In the genomic region with DNA sequence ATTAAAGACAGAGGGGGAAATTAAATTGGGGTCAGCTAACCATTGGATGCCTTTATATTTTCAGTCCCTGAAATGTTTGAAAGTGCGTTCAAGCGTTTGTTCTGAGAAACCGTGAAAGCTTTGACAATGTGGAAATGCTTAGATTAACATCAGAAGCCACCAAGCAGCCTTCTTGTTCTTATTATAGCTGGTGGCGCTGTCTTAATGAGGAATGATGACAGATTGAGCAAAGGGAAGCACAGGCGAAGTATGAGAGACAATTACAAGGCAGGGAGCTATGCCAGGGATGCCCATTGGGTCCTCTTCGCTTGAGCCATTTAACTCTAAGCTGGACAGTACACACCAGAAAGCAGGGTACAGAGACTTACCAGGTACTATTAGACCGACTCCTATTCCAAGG, we compare ENCODE assay signal across 26 mouse cellular contexts.
A peak's percentile ranks its signal among the peaks of the same experiment; 100 is the strongest.
DNase-seq lines count a peak whose midpoint lies in the region; ATAC-seq and TF ChIP-seq lines count a peak whose summit lies in the region.
"Had no signal": no experiment of that assay in that cellular context is flagged by ENCODE, and none has a peak within 500 bp of the region (broad histone marks: within the 10 kb centered on the region; RNA-seq: fewer than 3 reads in every experiment).

No protein-coding gene starts in this region.

- no peak for TF ChIP-seq POLR2A in lung, adult 2 months (IDR thresholded peaks at IDR 0.05; ENCODE audit: borderline replicate concordance, extremely low read depth, low read depth, low read length)

- no peak overlapping the region for H3K4me2 ChIP-seq in forebrain, embryonic 14.5 days (ENCODE audit: low read length)
- H3K4me2 ChIP-seq in forebrain, embryonic 12.5 days: no peak overlapping the region
- H3K4me2 ChIP-seq: forebrain, embryonic 15.5 days; heart, embryonic 13.5 days; hindbrain, embryonic 13.5 days; intestine, embryonic 15.5 days; midbrain, embryonic 15.5 days had no signal

- ATAC-seq in forebrain, embryonic 14.5 days: no peak
- no peak for ATAC-seq in forebrain, embryonic 12.5 days (ENCODE audit: low FRiP score)
- ATAC-seq: forebrain, embryonic 15.5 days; intestine, embryonic 15.5 days; liver, postnatal 0 days; midbrain, embryonic 15.5 days had no signal

- H3K4me3 ChIP-seq in forebrain, embryonic 14.5 days (ENCODE audit: low read depth, low read length): no peak overlapping the region
- H3K4me3 ChIP-seq in forebrain, embryonic 12.5 days (replicated peaks): no peak overlapping the region
- no peak overlapping the region for H3K4me3 ChIP-seq in lung, adult 2 months (replicated peaks; ENCODE audit: extremely low read depth, low read depth, low read length)
- H3K4me3 ChIP-seq: forebrain, embryonic 15.5 days; heart, embryonic 13.5 days; hindbrain, embryonic 13.5 days; intestine, embryonic 15.5 days; limb, embryonic 10.5 days; midbrain, embryonic 15.5 days; myocyte had no signal

- DNase-seq in forebrain, embryonic 14.5 days (ENCODE audit: low spot score): peak; percentile 2
- DNase-seq in right cerebral cortex, adult 18-20 months: peak; percentile 50
- no peak for DNase-seq in right cerebral cortex, postnatal 25 days
- DNase-seq in left cerebral cortex, adult 9 months (ENCODE audit: low spot score in 2 of 2): peak; percentile 40 to 53
- peak; percentile 59 for DNase-seq in telencephalon, adult 2 months (ENCODE audit: low read depth, low spot score)
- DNase-seq in ovary, adult 18-20 months (ENCODE audit: low spot score): no peak
- DNase-seq in lung, adult 2 months: no peak
- DNase-seq: cerebellum, adult 9-10 months; embryo, embryonic 11 days; gastrocnemius, postnatal 14 days; heart, adult 18-20 months; kidney, adult 9 months; kidney, postnatal 25 days; liver, postnatal 0 days; lung, postnatal 36 days; spleen, adult 18-20 months; thymus, adult 2 months had no signal

- WGBS in forebrain, embryonic 14.5 days: 61% methylated on average over 7 of the region's 7 CpGs
- WGBS in forebrain, embryonic 12.5 days: 74% methylated on average over 7 of the region's 7 CpGs
- WGBS in lung, adult 2 months: 74% methylated on average over 7 of the region's 7 CpGs

- no peak overlapping the region for H3K27ac ChIP-seq in forebrain, embryonic 14.5 days (ENCODE audit: low read depth, low read length)
- no peak overlapping the region for H3K27ac ChIP-seq in forebrain, embryonic 12.5 days
- H3K27ac ChIP-seq: forebrain, embryonic 15.5 days; heart, embryonic 13.5 days; hindbrain, embryonic 13.5 days; intestine, embryonic 15.5 days; limb, embryonic 10.5 days; midbrain, embryonic 15.5 days had no signal

- H3K27me3 ChIP-seq in forebrain, embryonic 14.5 days (replicated peaks; ENCODE audit: control insufficient read depth, insufficient read depth, low read length): no peaks in the 10 kb centered on the region
- H3K27me3 ChIP-seq in forebrain, embryonic 12.5 days: no peaks in the 10 kb centered on the region
- H3K27me3 ChIP-seq: CH12.LX; forebrain, embryonic 15.5 days; heart, embryonic 13.5 days; hindbrain, embryonic 13.5 days; intestine, embryonic 15.5 days; midbrain, embryonic 15.5 days had no signal

- H3K4me1 ChIP-seq in forebrain, embryonic 14.5 days (ENCODE audit: control insufficient read depth, insufficient read depth, low read length): no peaks in the 10 kb centered on the region
- H3K4me1 ChIP-seq in forebrain, embryonic 12.5 days: no peaks in the 10 kb centered on the region
- no peaks in the 10 kb centered on the region for H3K4me1 ChIP-seq in lung, adult 2 months (ENCODE audit: control insufficient read depth, insufficient read depth, low read length)
- H3K4me1 ChIP-seq: forebrain, embryonic 15.5 days; heart, embryonic 13.5 days; hindbrain, embryonic 13.5 days; intestine, embryonic 15.5 days; limb, embryonic 10.5 days; midbrain, embryonic 15.5 days had no signal

- H3K9ac ChIP-seq in forebrain, embryonic 14.5 days (ENCODE audit: low read length): no peak overlapping the region
- no peak overlapping the region for H3K9ac ChIP-seq in forebrain, embryonic 12.5 days
- H3K9ac ChIP-seq: forebrain, embryonic 15.5 days; heart, embryonic 13.5 days; hindbrain, embryonic 13.5 days; intestine, embryonic 15.5 days; liver, postnatal 0 days; midbrain, embryonic 15.5 days had no signal

- H3K9me3 ChIP-seq in forebrain, embryonic 14.5 days (replicated peaks; ENCODE audit: control insufficient read depth, low read length): no peaks in the 10 kb centered on the region
- H3K9me3 ChIP-seq in forebrain, embryonic 12.5 days: no peaks in the 10 kb centered on the region
- H3K9me3 ChIP-seq: forebrain, embryonic 15.5 days; heart, embryonic 13.5 days; hindbrain, embryonic 13.5 days; intestine, embryonic 15.5 days; limb, embryonic 10.5 days; midbrain, embryonic 15.5 days had no signal

- no peaks in the 10 kb centered on the region for H3K36me3 ChIP-seq in forebrain, embryonic 14.5 days (ENCODE audit: control insufficient read depth, insufficient read depth, low read length)
- H3K36me3 ChIP-seq in forebrain, embryonic 12.5 days (replicated peaks): no peaks in the 10 kb centered on the region
- H3K36me3 ChIP-seq: forebrain, embryonic 15.5 days; heart, embryonic 13.5 days; hindbrain, embryonic 13.5 days; intestine, embryonic 15.5 days; limb, embryonic 10.5 days; midbrain, embryonic 15.5 days had no signal

- no peak for TF ChIP-seq CTCF in lung, adult 2 months (IDR thresholded peaks at IDR 0.05; ENCODE audit: insufficient read depth, low read length)

Comparison
In these comparisons a context has a peak if more than half of its experiments do, and no peak if none do; other contexts are left out.
1. DNase-seq: peak in forebrain, embryonic 14.5 days (single experiment), right cerebral cortex, adult 18-20 months (single experiment), left cerebral cortex, adult 9 months (2 of 2) and telencephalon, adult 2 months (single experiment); none in right cerebral cortex, postnatal 25 days (single experiment), ovary, adult 18-20 months (single experiment) and lung, adult 2 months (single experiment).